Mouse (Mus musculus): ENCODE data around the gene Chchd2. TPM values are rescaled to one million over a fixed set of nuclear protein-coding genes. Genes with fewer than 3 reads are reported as not detected.

The Chchd2 gene
- polyA plus RNA-seq (2015; fragmentation: Nextera tagmentation; extraction: Ambion mirVana), result 510 and 520 TPM in 2 replicates

DNA sequence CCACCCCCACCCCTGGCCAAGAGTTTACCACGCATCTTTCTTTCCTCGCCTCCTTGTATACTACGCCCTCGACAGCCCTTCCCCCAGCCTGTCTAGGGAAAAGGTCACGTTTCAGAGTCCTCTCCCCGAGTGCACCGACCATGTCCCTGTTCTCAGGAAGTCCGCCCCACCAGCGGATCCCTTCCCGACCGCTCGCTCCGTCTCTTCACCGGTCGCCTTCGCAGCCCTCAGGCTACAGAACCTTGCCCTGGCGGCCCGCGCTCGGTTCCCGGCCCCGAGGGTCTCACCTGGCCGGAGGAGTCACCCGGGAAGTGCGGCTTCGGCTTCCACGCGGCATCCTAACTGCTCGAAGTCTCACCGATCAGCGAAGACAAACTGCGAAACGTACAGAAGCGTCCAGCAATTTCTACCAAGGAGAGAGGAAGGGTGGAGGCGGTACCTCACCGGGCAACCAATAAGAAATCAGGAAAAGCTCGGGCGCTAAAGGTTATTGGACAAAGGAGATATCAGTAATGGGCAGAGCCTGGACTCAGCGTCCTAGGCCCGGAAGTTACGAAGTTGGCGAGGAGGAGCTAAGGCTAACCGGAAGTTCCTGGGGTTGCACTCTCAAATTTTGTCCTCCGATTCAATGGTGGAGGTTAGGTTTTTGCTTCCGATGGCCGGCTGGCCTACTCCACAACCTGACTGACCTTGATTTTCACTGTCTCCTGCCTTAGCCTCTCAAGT is at the start of gene Chchd2:
Gene Chchd2 (minus strand): TSS at position 560 of the 726 bp plus-strand sequence.
- Histone ChIP-seq H3K4me1 (ENCODE audit: control insufficient read depth, low read depth, low read length) (peaks cover 17% of the 10 kb centered on the region), H3K27ac (ENCODE audit: low read length) (peak within 1 kb of the TSS; percentile 94), H3K9ac (ENCODE audit: low read depth, low read length) (peak within 1 kb of the TSS; percentile 79), H3K4me2 (ENCODE audit: low read depth, low read length) (peak within 1 kb of the TSS; percentile 88), H3K4me3 (ENCODE audit: low read depth, low read length) (peak within 1 kb of the TSS; percentile 72), H3K27me3 (ENCODE audit: control insufficient read depth, insufficient read depth, low read depth, low read length) (no peaks in the 10 kb centered on the region), H3K36me3 (ENCODE audit: control insufficient read depth, insufficient read depth) (peaks cover 16% of the 10 kb centered on the region), H3K9me3 (replicated peaks; ENCODE audit: control insufficient read depth, low read length) (no peaks in the 10 kb centered on the region)
- WGBS (ENCODE audit: insufficient replicate concordance), result under 1% methylated on average over 46 of the region's 46 CpGs
- ATAC-seq (ENCODE audit: low read depth), result peak; percentile 100

- H3K9me3 ChIP-seq (replicated peaks; ENCODE audit: control insufficient read depth, low read length), result no peaks in the 10 kb centered on the region
- H3K4me3 ChIP-seq (ENCODE audit: low read depth, low read length), result no peak overlapping the region
- no peak overlapping the region for H3K4me2 ChIP-seq (ENCODE audit: low read depth, low read length)
- ATAC-seq (ENCODE audit: low read depth), result no peak
- no peaks in the 10 kb centered on the region for H3K27me3 ChIP-seq (ENCODE audit: control insufficient read depth, insufficient read depth, low read depth, low read length)
- H3K4me1 ChIP-seq (ENCODE audit: control insufficient read depth, low read depth, low read length), result peaks cover 12% of the 10 kb centered on the region
- H3K36me3 ChIP-seq (ENCODE audit: control insufficient read depth, insufficient read depth), result no peaks in the 10 kb centered on the region
- no peak overlapping the region for H3K27ac ChIP-seq (ENCODE audit: low read length)
- 55% methylated on average over 4 of the region's 4 CpGs for WGBS (ENCODE audit: insufficient replicate concordance)
- no peak overlapping the region for H3K9ac ChIP-seq (ENCODE audit: low read depth, low read length)
Observed at GRCm38 (mm10) chr5:129936941-129937340, 49.7 kb upstream of the Chchd2 start.

- 44% methylated on average over 9 of the region's 9 CpGs for WGBS (ENCODE audit: insufficient replicate concordance)
- H3K27me3 ChIP-seq (ENCODE audit: control insufficient read depth, insufficient read depth, low read depth, low read length), result no peaks in the 10 kb centered on the region
Observed at GRCm38 (mm10) chr5:129929924-129930855, 42.9 kb upstream of the Chchd2 start.

DNA sequence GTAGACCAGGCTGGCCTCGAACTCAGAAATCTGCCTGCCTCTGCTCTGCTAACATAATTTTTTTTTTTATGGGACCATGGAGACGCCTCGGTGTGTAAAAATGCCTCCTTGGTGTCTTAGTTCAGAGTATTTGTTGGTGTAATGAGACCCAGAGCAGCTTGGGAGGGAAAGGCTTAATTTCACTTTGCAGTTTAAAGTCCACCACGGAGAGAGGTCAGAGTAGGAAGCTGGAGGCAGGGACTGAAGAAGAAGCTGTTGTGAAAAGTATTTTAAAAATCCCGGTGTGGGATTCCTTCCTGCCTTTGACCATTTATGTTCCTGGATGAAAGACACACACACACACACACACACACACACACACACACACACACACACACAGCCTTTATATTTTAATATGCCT is 38.7 kb upstream of the Chchd2 start:
- Histone ChIP-seq H3K4me2 (ENCODE audit: low read depth, low read length) (no peak overlapping the region), H3K27ac (ENCODE audit: low read length) (no peak overlapping the region), H3K9ac (ENCODE audit: low read depth, low read length) (no peak overlapping the region), H3K36me3 (ENCODE audit: control insufficient read depth, insufficient read depth) (no peaks in the 10 kb centered on the region), H3K9me3 (replicated peaks; ENCODE audit: control insufficient read depth, low read length) (no peaks in the 10 kb centered on the region), H3K4me1 (ENCODE audit: control insufficient read depth, low read depth, low read length) (peaks cover 5% of the 10 kb centered on the region; the same call in 1 of the 2 replicates), H3K4me3 (ENCODE audit: low read depth, low read length) (no peak overlapping the region), H3K27me3 (ENCODE audit: control insufficient read depth, insufficient read depth, low read depth, low read length) (no peaks in the 10 kb centered on the region)
- WGBS (ENCODE audit: insufficient replicate concordance), result 48% methylated on average over 5 of the region's 5 CpGs
- ATAC-seq (ENCODE audit: low read depth), result no peak

More at GRCm38 (mm10) chr5:129929924-129930855, 42.9 kb upstream of the Chchd2 start:
- Histone ChIP-seq H3K27ac (ENCODE audit: low read length) (peak overlapping the region; percentile 40; the same call in 1 of the 2 replicates), H3K4me3 (ENCODE audit: low read depth, low read length) (no peak overlapping the region), H3K36me3 (ENCODE audit: control insufficient read depth, insufficient read depth) (no peaks in the 10 kb centered on the region), H3K9ac (ENCODE audit: low read depth, low read length) (no peak overlapping the region), H3K4me2 (ENCODE audit: low read depth, low read length) (no peak overlapping the region), H3K9me3 (replicated peaks; ENCODE audit: control insufficient read depth, low read length) (no peaks in the 10 kb centered on the region), H3K4me1 (ENCODE audit: control insufficient read depth, low read depth, low read length) (peaks cover 5% of the 10 kb centered on the region; the same call in 1 of the 2 replicates)
- peak; percentile 66 for ATAC-seq (ENCODE audit: low read depth)

DNA sequence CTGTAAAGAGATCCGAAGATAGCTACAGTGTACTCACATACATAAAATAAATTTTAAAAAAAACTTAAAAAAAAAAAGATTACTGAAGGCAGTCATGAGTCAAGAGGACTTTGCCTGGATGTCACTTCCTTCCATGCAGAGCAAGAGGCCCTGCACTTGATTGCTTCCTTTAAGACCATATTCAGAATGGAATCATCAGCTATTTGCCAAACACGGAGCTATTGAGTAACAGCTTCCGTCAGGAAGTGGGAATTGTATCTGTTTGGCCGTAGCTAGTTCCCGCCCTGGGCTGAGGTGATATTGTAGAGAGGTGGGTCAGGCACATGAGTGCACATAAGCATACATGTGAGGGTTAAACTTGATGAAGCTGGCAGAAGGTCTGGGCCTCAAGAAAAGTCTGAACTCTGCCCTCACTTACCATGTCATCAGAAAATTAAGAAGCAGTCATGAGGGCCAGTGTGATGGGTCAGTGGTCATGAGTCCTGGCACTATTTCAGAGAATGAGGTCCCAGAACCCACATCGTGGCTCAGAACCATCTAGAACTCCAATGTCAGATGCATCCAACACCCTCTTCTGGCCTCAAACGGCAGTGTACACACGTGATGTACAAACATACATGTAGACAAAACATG is 37.7 kb upstream of the Chchd2 start:
- Histone ChIP-seq H3K27ac (ENCODE audit: low read length) (no peak overlapping the region), H3K36me3 (ENCODE audit: control insufficient read depth, insufficient read depth) (no peaks in the 10 kb centered on the region), H3K9ac (ENCODE audit: low read depth, low read length) (no peak overlapping the region), H3K4me2 (ENCODE audit: low read depth, low read length) (no peak overlapping the region), H3K4me3 (ENCODE audit: low read depth, low read length) (no peak overlapping the region), H3K9me3 (replicated peaks; ENCODE audit: control insufficient read depth, low read length) (no peaks in the 10 kb centered on the region), H3K4me1 (ENCODE audit: control insufficient read depth, low read depth, low read length) (0 out of 2 replicates have a peak, but pooled peaks cover 2% of the 10 kb centered on the region), H3K27me3 (ENCODE audit: control insufficient read depth, insufficient read depth, low read depth, low read length) (no peaks in the 10 kb centered on the region)
- ATAC-seq (ENCODE audit: low read depth), result no peak
- WGBS (ENCODE audit: insufficient replicate concordance), result 60% methylated on average over 8 of the region's 8 CpGs

GRCm38 (mm10) chr5:129921972-129922371 is 34.7 kb upstream of the Chchd2 start:
- Histone ChIP-seq H3K27me3 (ENCODE audit: control insufficient read depth, insufficient read depth, low read depth, low read length) (no peaks in the 10 kb centered on the region), H3K36me3 (ENCODE audit: control insufficient read depth, insufficient read depth) (no peaks in the 10 kb centered on the region), H3K4me3 (ENCODE audit: low read depth, low read length) (no peak overlapping the region), H3K4me1 (ENCODE audit: control insufficient read depth, low read depth, low read length) (peaks cover 2% of the 10 kb centered on the region), H3K9ac (ENCODE audit: low read depth, low read length) (no peak overlapping the region), H3K9me3 (replicated peaks; ENCODE audit: control insufficient read depth, low read length) (no peaks in the 10 kb centered on the region), H3K4me2 (ENCODE audit: low read depth, low read length) (no peak overlapping the region), H3K27ac (ENCODE audit: low read length) (no peak overlapping the region)
- ATAC-seq (ENCODE audit: low read depth), result no peak
- WGBS (ENCODE audit: insufficient replicate concordance), result 86% methylated on average over 4 of the region's 4 CpGs

DNA sequence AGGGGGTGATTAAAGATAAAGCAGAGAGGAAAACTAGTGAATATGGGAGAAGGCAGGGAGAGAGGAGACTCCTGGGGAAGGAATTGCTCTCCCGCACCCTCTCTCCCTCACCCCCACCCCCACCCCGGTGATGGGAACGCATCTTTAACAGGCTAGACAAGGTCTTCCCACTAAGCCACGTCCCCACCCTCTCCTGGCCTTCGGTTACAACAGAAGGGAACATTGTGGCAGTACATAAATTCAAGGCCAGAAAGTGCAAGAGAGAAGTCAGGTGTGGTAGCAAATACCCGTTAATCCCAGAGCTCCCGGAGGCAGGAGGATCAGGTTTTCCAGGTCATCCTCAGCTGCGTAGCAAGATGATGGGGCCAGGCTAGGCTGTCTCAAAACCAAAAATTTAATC is 32.0 kb upstream of the Chchd2 start:
- H3K27ac ChIP-seq (ENCODE audit: low read length), result no peak overlapping the region
- 60% methylated on average over 8 of the region's 8 CpGs for WGBS (ENCODE audit: insufficient replicate concordance)

DNA sequence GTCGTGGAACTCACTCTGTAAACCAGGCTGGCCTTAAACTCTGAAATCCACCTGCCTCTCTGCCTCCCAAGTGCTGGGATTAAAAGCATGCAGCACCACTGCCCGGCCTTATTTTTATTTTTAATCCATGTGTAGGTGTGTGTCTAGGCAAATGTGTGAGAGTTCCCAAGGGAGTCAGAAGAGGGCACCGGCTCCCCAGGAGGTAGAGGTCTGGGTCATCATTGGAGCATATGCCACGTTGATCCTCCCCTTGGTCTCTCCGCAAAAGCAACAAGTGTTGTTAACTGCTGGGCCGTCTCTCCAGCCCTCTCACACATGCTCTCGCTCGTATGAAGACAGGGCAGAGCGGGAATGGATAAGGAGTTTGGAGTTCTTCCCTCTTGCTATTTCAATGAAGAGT is 31.5 kb upstream of the Chchd2 start:
- no peak overlapping the region for H3K4me2 ChIP-seq (ENCODE audit: low read depth, low read length)
- no peak overlapping the region for H3K4me3 ChIP-seq (ENCODE audit: low read depth, low read length)
- peaks cover 2% of the 10 kb centered on the region for H3K4me1 ChIP-seq (ENCODE audit: control insufficient read depth, low read depth, low read length)
- WGBS (ENCODE audit: insufficient replicate concordance), result 77% methylated on average over 9 of the region's 9 CpGs
- no peaks in the 10 kb centered on the region for H3K9me3 ChIP-seq (replicated peaks; ENCODE audit: control insufficient read depth, low read length)
- no peak overlapping the region for H3K27ac ChIP-seq (ENCODE audit: low read length)
- no peak for ATAC-seq (ENCODE audit: low read depth)
- no peak overlapping the region for H3K9ac ChIP-seq (ENCODE audit: low read depth, low read length)
- H3K36me3 ChIP-seq (ENCODE audit: control insufficient read depth, insufficient read depth), result no peaks in the 10 kb centered on the region
- H3K27me3 ChIP-seq (ENCODE audit: control insufficient read depth, insufficient read depth, low read depth, low read length), result no peaks in the 10 kb centered on the region

More for the DNA sequence above, 32.0 kb upstream of the Chchd2 start:
- H3K9me3 ChIP-seq (replicated peaks; ENCODE audit: control insufficient read depth, low read length), result no peaks in the 10 kb centered on the region
- H3K36me3 ChIP-seq (ENCODE audit: control insufficient read depth, insufficient read depth), result no peaks in the 10 kb centered on the region
- H3K27me3 ChIP-seq (ENCODE audit: control insufficient read depth, insufficient read depth, low read depth, low read length), result no peaks in the 10 kb centered on the region
- no peak overlapping the region for H3K4me2 ChIP-seq (ENCODE audit: low read depth, low read length)
- ATAC-seq (ENCODE audit: low read depth), result no peak
- H3K4me1 ChIP-seq (ENCODE audit: control insufficient read depth, low read depth, low read length), result peaks cover 2% of the 10 kb centered on the region
- no peak overlapping the region for H3K4me3 ChIP-seq (ENCODE audit: low read depth, low read length)
- H3K9ac ChIP-seq (ENCODE audit: low read depth, low read length), result no peak overlapping the region
